Comparison of ENCODE assay signal across 8 mouse cellular contexts in genomic region chr2:39189961-39190560, GRCm38 (mm10). TPM values are rescaled to one million over a fixed set of nuclear protein-coding genes. Genes with fewer than 3 reads are reported as not detected.
DNase-seq lines count a peak whose midpoint lies in the region; ATAC-seq and TF ChIP-seq lines count a peak whose summit lies in the region.

No protein-coding gene starts in this region.

- intact Hi-C loops in heart, postnatal 14 days (cut with DNase I) = loop anchor here (5.0 to 10.0 kb wide), 2 partner anchors 123 to 265 kb away; partner anchors contain the start of genes Golga1 and Nr6a1

- peak overlapping the region; percentile 88 for H3K4me2 ChIP-seq in heart, embryonic 12.5 days
- H3K4me2 ChIP-seq in embryonic facial prominence, embryonic 11.5 days (ENCODE audit: low read depth, low read length) = peak overlapping the region; percentile 54

- DNase-seq in heart, postnatal 14 days = no peak
- DNase-seq in embryonic facial prominence, embryonic 11.5 days (ENCODE audit: low spot score) = peak; percentile 75
- DNase-seq in induced T-regulatory cell, adult 2 months (ENCODE audit: low read depth) = peak; percentile 61
- DNase-seq in lung, postnatal 14 days = peak; percentile 1
- DNase-seq in spleen, postnatal 36 days (ENCODE audit: low spot score in 2 of 2) = peak; percentile 32 to 43
- no peak for DNase-seq in cerebellum, adult 11-12 months

- H3K27me3 ChIP-seq in heart, embryonic 12.5 days (replicated peaks) = no peaks in the 10 kb centered on the region
- no peaks in the 10 kb centered on the region for H3K27me3 ChIP-seq in E14TG2a.4 (ENCODE audit: insufficient read depth, low read length)
- no peaks in the 10 kb centered on the region for H3K27me3 ChIP-seq in embryonic facial prominence, embryonic 11.5 days (ENCODE audit: control insufficient read depth, insufficient read depth, low read length)

- peaks cover 8% of the 10 kb centered on the region; the same call in 1 of the 2 replicates for H3K4me1 ChIP-seq in heart, embryonic 12.5 days (replicated peaks)
- H3K4me1 ChIP-seq in E14TG2a.4 (replicated peaks; ENCODE audit: low read depth, low read length) = peaks cover 19% of the 10 kb centered on the region
- H3K4me1 ChIP-seq in embryonic facial prominence, embryonic 11.5 days (ENCODE audit: control insufficient read depth, insufficient read depth, low read length) = no peaks in the 10 kb centered on the region

- TF ChIP-seq CTCF in E14TG2a.4 (conservative IDR thresholded peaks at IDR 0.05; ENCODE audit: low read length) = no peak

- ATAC-seq in heart, embryonic 12.5 days (ENCODE audit: insufficient number of reproducible peaks, low FRiP score) = peak; percentile 80
- ATAC-seq in embryonic facial prominence, embryonic 11.5 days (replicated peaks; ENCODE audit: insufficient number of reproducible peaks, low FRiP score, low TSS enrichment, low read depth) = peak; percentile 90

- WGBS in heart, embryonic 12.5 days = under 1% methylated on average over 38 of the region's 39 CpGs
- under 1% methylated on average over 32 of the region's 39 CpGs for WGBS in embryonic facial prominence, embryonic 11.5 days

- H3K9me3 ChIP-seq in heart, embryonic 12.5 days (replicated peaks) = no peaks in the 10 kb centered on the region
- no peaks in the 10 kb centered on the region for H3K9me3 ChIP-seq in E14TG2a.4 (ENCODE audit: low read length)
- no peaks in the 10 kb centered on the region for H3K9me3 ChIP-seq in embryonic facial prominence, embryonic 11.5 days (replicated peaks; ENCODE audit: control insufficient read depth, low read length)

- peaks cover 3% of the 10 kb centered on the region; the same call in 1 of the 2 replicates for H3K36me3 ChIP-seq in heart, embryonic 12.5 days
- peaks cover 9% of the 10 kb centered on the region; the same call in 1 of the 2 replicates for H3K36me3 ChIP-seq in E14TG2a.4 (ENCODE audit: insufficient read depth, low read length)
- no peaks in the 10 kb centered on the region; the same call in 1 of the 2 replicates for H3K36me3 ChIP-seq in embryonic facial prominence, embryonic 11.5 days (replicated peaks; ENCODE audit: control insufficient read depth, insufficient read depth, low read depth, low read length)

- H3K9ac ChIP-seq in heart, embryonic 12.5 days = peak overlapping the region; percentile 84
- peak overlapping the region; percentile 87 for H3K9ac ChIP-seq in embryonic facial prominence, embryonic 11.5 days (replicated peaks; ENCODE audit: low read length)

- peak overlapping the region; percentile 83 for H3K4me3 ChIP-seq in heart, embryonic 12.5 days
- H3K4me3 ChIP-seq in E14TG2a.4 (replicated peaks; ENCODE audit: low read length) = peak overlapping the region; percentile 99
- peak overlapping the region; percentile 78 for H3K4me3 ChIP-seq in embryonic facial prominence, embryonic 11.5 days (ENCODE audit: low read depth, low read length)

- H3K27ac ChIP-seq in heart, embryonic 12.5 days (ENCODE audit: poor library complexity, severe bottlenecking) = peak overlapping the region; percentile 86
- H3K27ac ChIP-seq in embryonic facial prominence, embryonic 11.5 days (replicated peaks; ENCODE audit: low read depth, low read length) = peak overlapping the region; percentile 93

RNA-seq across cellular contexts. Expression of gene Scai, which starts 0.5 kb away (rescaled TPM):
- polyA plus RNA-seq in heart, embryonic 12.5 days (2016; fragmentation: Nextera tagmentation; extraction: Ambion mirVana) = 6.2 and 7.6 TPM in 2 replicates
- 1 to 10 TPM; 8.9 to 9.8 TPM for total RNA-seq in heart, postnatal 14 days (2021)
- polyA plus RNA-seq in embryonic facial prominence, embryonic 11.5 days (2014; fragmentation: Nextera tagmentation; extraction: Ambion mirVana) = 8.1 and 9.3 TPM in 2 replicates

RNA-seq across cellular contexts. Expression of gene Ppp6c, which starts 36.2 kb away (rescaled TPM):
- 55.3 and 55.9 TPM in 2 replicates for polyA plus RNA-seq in heart, embryonic 12.5 days (2016; fragmentation: Nextera tagmentation; extraction: Ambion mirVana)
- total RNA-seq in heart, postnatal 14 days (2021) = 10 to 100 TPM; 58.0 to 62.5 TPM
- 85.9 and 90.5 TPM in 2 replicates for polyA plus RNA-seq in embryonic facial prominence, embryonic 11.5 days (2014; fragmentation: Nextera tagmentation; extraction: Ambion mirVana)

Comparison
In these comparisons a context has a peak if more than half of its experiments do, and no peak if none do; other contexts are left out.
1. DNase-seq: peak in embryonic facial prominence, embryonic 11.5 days (single experiment), induced T-regulatory cell, adult 2 months (single experiment), lung, postnatal 14 days (single experiment) and spleen, postnatal 36 days (2 of 2); none in heart, postnatal 14 days (0 of 2) and cerebellum, adult 11-12 months (single experiment).
2. Peak in every context shown above with its lines, with median percentiles within 50 percentile points of each other: H3K4me3 ChIP-seq.